Comparison of ENCODE assay signal across 9 mouse cellular contexts in the genomic region with DNA sequence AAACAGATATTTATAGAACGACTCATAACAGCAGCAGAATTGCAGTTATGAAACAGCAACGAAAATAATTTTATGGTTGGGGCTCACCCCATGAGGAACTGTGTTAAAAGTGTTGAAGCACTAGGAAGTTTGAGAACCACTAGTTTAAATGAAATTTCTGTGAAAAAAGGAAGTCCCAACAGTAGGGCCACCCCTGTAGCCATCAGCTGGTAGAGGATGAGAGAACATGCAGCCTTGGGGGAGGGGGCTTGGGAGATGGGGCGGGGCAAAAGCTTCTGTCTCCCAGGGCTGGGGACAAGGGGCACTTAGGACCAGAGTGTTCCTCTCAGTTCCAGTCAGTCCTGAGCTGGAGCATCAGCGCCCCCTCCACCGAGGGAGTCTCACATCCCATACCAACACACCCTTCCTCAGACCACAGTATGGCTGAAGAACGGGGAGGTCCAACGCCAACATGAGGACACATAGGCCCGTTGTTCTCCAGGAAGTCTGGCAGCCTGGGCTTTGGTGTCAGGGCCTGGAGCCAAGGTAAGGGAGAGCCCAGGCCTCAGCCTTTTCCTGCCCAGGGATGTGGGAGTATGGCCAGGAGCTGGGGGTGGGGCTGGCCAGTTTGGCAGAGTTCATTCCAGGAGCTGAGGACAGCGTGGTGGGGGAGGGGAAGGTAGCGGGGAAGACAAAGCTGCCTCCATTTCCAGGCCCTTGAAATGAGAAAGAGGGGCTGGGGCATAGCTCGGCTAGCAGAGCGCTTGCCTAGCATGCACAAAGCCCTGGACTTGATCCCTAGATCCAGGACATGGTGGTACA. TPM values are rescaled to one million over a fixed set of nuclear protein-coding genes. Genes with fewer than 3 reads are reported as not detected.
DNase-seq lines count a peak whose midpoint lies in the region; ATAC-seq lines count a peak whose summit lies in the region.
"Had no signal": no experiment of that assay in that cellular context is flagged by ENCODE, and none has a peak within 500 bp of the region (broad histone marks: within the 10 kb centered on the region; RNA-seq: fewer than 3 reads in every experiment).

No protein-coding gene starts in this region.

- DNase-seq in embryo, embryonic 9.5 days (ENCODE audit: extremely low spot score), result peak; percentile 72
- no peak for DNase-seq in embryo, embryonic 10.5 days (ENCODE audit: low spot score)
- DNase-seq in heart, adult 11 months, result peak; percentile 100
- peak; percentile 54 for DNase-seq in limb, embryonic 11.5 days (ENCODE audit: low spot score)
- DNase-seq in midbrain, embryonic 10.5 days (ENCODE audit: low spot score), result peak; percentile 61

- peaks cover 25% of the 10 kb centered on the region for H3K4me1 ChIP-seq in intestine, embryonic 16.5 days (ENCODE audit: control insufficient read depth, insufficient read depth, low read length)
- peaks cover 14% of the 10 kb centered on the region for H3K4me1 ChIP-seq in limb, embryonic 11.5 days (ENCODE audit: control insufficient read depth, insufficient read depth, low read length)
- H3K4me1 ChIP-seq in midbrain, embryonic 10.5 days, result peaks cover 29% of the 10 kb centered on the region
- H3K4me1 ChIP-seq in stomach, embryonic 16.5 days (ENCODE audit: control insufficient read depth, insufficient read depth, low read length), result peaks cover 28% of the 10 kb centered on the region

- H3K4me3 ChIP-seq in intestine, embryonic 16.5 days (ENCODE audit: low read length), result no peak overlapping the region
- H3K4me3 ChIP-seq in limb, embryonic 11.5 days (ENCODE audit: low read depth, low read length), result no peak overlapping the region
- H3K4me3 ChIP-seq in midbrain, embryonic 10.5 days, result peak overlapping the region; percentile 19
- no peak overlapping the region for H3K4me3 ChIP-seq in stomach, embryonic 16.5 days (replicated peaks; ENCODE audit: low read length)

- no peaks in the 10 kb centered on the region; the same call in none of the 2 replicates for H3K36me3 ChIP-seq in intestine, embryonic 16.5 days (ENCODE audit: control insufficient read depth, insufficient read depth, low read length)
- H3K36me3 ChIP-seq in limb, embryonic 11.5 days (ENCODE audit: control insufficient read depth, insufficient read depth, low read length), result peaks cover 6% of the 10 kb centered on the region
- H3K36me3 ChIP-seq in midbrain, embryonic 10.5 days, result peaks cover 30% of the 10 kb centered on the region
- H3K36me3 ChIP-seq in stomach, embryonic 16.5 days (ENCODE audit: control insufficient read depth, insufficient read depth, low read length), result peaks cover 7% of the 10 kb centered on the region; the same call in 1 of the 2 replicates

- H3K27me3 ChIP-seq in intestine, embryonic 16.5 days (replicated peaks; ENCODE audit: control insufficient read depth, insufficient read depth, low read length), result no peaks in the 10 kb centered on the region
- no peaks in the 10 kb centered on the region for H3K27me3 ChIP-seq in limb, embryonic 11.5 days (ENCODE audit: control insufficient read depth, insufficient read depth, low read length)
- H3K27me3 ChIP-seq in midbrain, embryonic 10.5 days (ENCODE audit: low read depth, poor library complexity, severe bottlenecking), result no peaks in the 10 kb centered on the region
- H3K27me3 ChIP-seq in stomach, embryonic 16.5 days (ENCODE audit: control insufficient read depth, insufficient read depth, low read length), result no peaks in the 10 kb centered on the region

- ATAC-seq in common myeloid progenitor, adult 5-6 weeks (replicated peaks; ENCODE audit: low read depth, poor library complexity, severe bottlenecking), result peak; percentile 12
- peak; percentile 57 for ATAC-seq in intestine, embryonic 16.5 days
- ATAC-seq in limb, embryonic 11.5 days (ENCODE audit: insufficient number of reproducible peaks, low FRiP score, low TSS enrichment, low read depth), result peak; percentile 32; the same call in 1 of the 2 replicates
- ATAC-seq in stomach, embryonic 16.5 days (ENCODE audit: insufficient read depth, low FRiP score), result peak; percentile 53

- H3K9ac ChIP-seq in intestine, embryonic 16.5 days (ENCODE audit: low read depth, low read length), result peak overlapping the region; percentile 50
- H3K9ac ChIP-seq in limb, embryonic 11.5 days (ENCODE audit: low read length), result no peak overlapping the region; the same call in 1 of the 2 replicates
- peak overlapping the region; percentile 61 for H3K9ac ChIP-seq in stomach, embryonic 16.5 days (ENCODE audit: low read length)

- H3K9me3 ChIP-seq in intestine, embryonic 16.5 days (ENCODE audit: control insufficient read depth, low read length), result no peaks in the 10 kb centered on the region
- H3K9me3 ChIP-seq in limb, embryonic 11.5 days (ENCODE audit: control insufficient read depth, low read length), result no peaks in the 10 kb centered on the region
- peaks cover 8% of the 10 kb centered on the region; the same call in 1 of the 2 replicates for H3K9me3 ChIP-seq in midbrain, embryonic 10.5 days (replicated peaks)
- H3K9me3 ChIP-seq in stomach, embryonic 16.5 days (replicated peaks; ENCODE audit: control insufficient read depth, low read length), result no peaks in the 10 kb centered on the region

- 35% methylated on average over 12 of the region's 12 CpGs for WGBS in intestine, embryonic 16.5 days
- 43% methylated on average over 12 of the region's 12 CpGs for WGBS in limb, embryonic 11.5 days
- WGBS in midbrain, embryonic 10.5 days, result 33% methylated on average over 12 of the region's 12 CpGs
- 40% methylated on average over 12 of the region's 12 CpGs for WGBS in stomach, embryonic 16.5 days

- no peak overlapping the region for H3K4me2 ChIP-seq in intestine, embryonic 16.5 days (ENCODE audit: low read depth, low read length)
- H3K4me2 ChIP-seq in limb, embryonic 11.5 days (ENCODE audit: low read depth, severe bottlenecking), result no peak overlapping the region
- H3K4me2 ChIP-seq in stomach, embryonic 16.5 days (ENCODE audit: low read depth, low read length), result peak overlapping the region; percentile 32; the same call in 1 of the 2 replicates

- peak overlapping the region; percentile 88 for H3K27ac ChIP-seq in intestine, embryonic 16.5 days (ENCODE audit: low read length)
- peak overlapping the region; percentile 23; the same call in 1 of the 2 replicates for H3K27ac ChIP-seq in limb, embryonic 11.5 days (replicated peaks; ENCODE audit: low read depth, low read length)
- peak overlapping the region; percentile 85 for H3K27ac ChIP-seq in midbrain, embryonic 10.5 days (replicated peaks)
- peak overlapping the region; percentile 90 for H3K27ac ChIP-seq in stomach, embryonic 16.5 days (ENCODE audit: low read length)

RNA-seq across cellular contexts. Expression of a gene that starts 11.2 kb away (rescaled TPM):
- 2,806 and 3,169 TPM in 2 replicates for total RNA-seq in common myeloid progenitor, adult 5-6 weeks (2017)
- polyA plus RNA-seq in intestine, embryonic 16.5 days (2015; fragmentation: Nextera tagmentation; extraction: Ambion mirVana), result 1,309 and 1,475 TPM in 2 replicates
- 1,903 and 1,914 TPM in 2 replicates for polyA plus RNA-seq in limb, embryonic 11.5 days (2014; fragmentation: Nextera tagmentation; extraction: Ambion mirVana)
- 1,780 and 2,044 TPM in 2 replicates for polyA plus RNA-seq in midbrain, embryonic 10.5 days (2016; fragmentation: Nextera tagmentation; extraction: Ambion mirVana)
- 1,400 and 1,468 TPM in 2 replicates for polyA plus RNA-seq in stomach, embryonic 16.5 days (2015; fragmentation: Nextera tagmentation; extraction: Ambion mirVana)

RNA-seq across cellular contexts. Expression of a gene that starts 15.1 kb away (rescaled TPM):
- total RNA-seq in common myeloid progenitor, adult 5-6 weeks (2017), result 80.6 and 109 TPM in 2 replicates
- 73.4 and 83.1 TPM in 2 replicates for polyA plus RNA-seq in intestine, embryonic 16.5 days (2015; fragmentation: Nextera tagmentation; extraction: Ambion mirVana)
- polyA plus RNA-seq in limb, embryonic 11.5 days (2014; fragmentation: Nextera tagmentation; extraction: Ambion mirVana), result 38.9 and 41.4 TPM in 2 replicates
- 62.9 and 70.6 TPM in 2 replicates for polyA plus RNA-seq in midbrain, embryonic 10.5 days (2016; fragmentation: Nextera tagmentation; extraction: Ambion mirVana)
- 85.3 and 90.0 TPM in 2 replicates for polyA plus RNA-seq in stomach, embryonic 16.5 days (2015; fragmentation: Nextera tagmentation; extraction: Ambion mirVana)

RNA-seq across cellular contexts. Expression of a gene that starts 17.6 kb away (rescaled TPM):
- total RNA-seq in common myeloid progenitor, adult 5-6 weeks (2017), result not detected in 2 replicates
- 0.22 and 0.64 TPM in 2 replicates for polyA plus RNA-seq in intestine, embryonic 16.5 days (2015; fragmentation: Nextera tagmentation; extraction: Ambion mirVana)
- 4.8 and 7.0 TPM in 2 replicates for polyA plus RNA-seq in limb, embryonic 11.5 days (2014; fragmentation: Nextera tagmentation; extraction: Ambion mirVana)
- 0.21 and 0.39 TPM in 2 replicates for polyA plus RNA-seq in midbrain, embryonic 10.5 days (2016; fragmentation: Nextera tagmentation; extraction: Ambion mirVana)
- 0.67 and 3.5 TPM in 2 replicates for polyA plus RNA-seq in stomach, embryonic 16.5 days (2015; fragmentation: Nextera tagmentation; extraction: Ambion mirVana)
- total RNA-seq: left cerebral cortex, adult 8-10 months had no signal

RNA-seq across cellular contexts. Expression of a gene that starts 20.6 kb away (rescaled TPM):
- total RNA-seq in common myeloid progenitor, adult 5-6 weeks (2017), result 49.6 and 93.8 TPM in 2 replicates
- polyA plus RNA-seq in intestine, embryonic 16.5 days (2015; fragmentation: Nextera tagmentation; extraction: Ambion mirVana), result 132 and 136 TPM in 2 replicates
- 90.5 and 92.0 TPM in 2 replicates for polyA plus RNA-seq in limb, embryonic 11.5 days (2014; fragmentation: Nextera tagmentation; extraction: Ambion mirVana)
- polyA plus RNA-seq in midbrain, embryonic 10.5 days (2016; fragmentation: Nextera tagmentation; extraction: Ambion mirVana), result 122 and 124 TPM in 2 replicates
- polyA plus RNA-seq in stomach, embryonic 16.5 days (2015; fragmentation: Nextera tagmentation; extraction: Ambion mirVana), result 115 and 117 TPM in 2 replicates

RNA-seq across cellular contexts. Expression of a gene that starts 28.8 kb away (rescaled TPM):
- 10.1 and 11.0 TPM in 2 replicates for total RNA-seq in common myeloid progenitor, adult 5-6 weeks (2017)
- polyA plus RNA-seq in intestine, embryonic 16.5 days (2015; fragmentation: Nextera tagmentation; extraction: Ambion mirVana), result 5.0 and 5.5 TPM in 2 replicates
- polyA plus RNA-seq in limb, embryonic 11.5 days (2014; fragmentation: Nextera tagmentation; extraction: Ambion mirVana), result 5.6 and 6.2 TPM in 2 replicates
- polyA plus RNA-seq in midbrain, embryonic 10.5 days (2016; fragmentation: Nextera tagmentation; extraction: Ambion mirVana), result 8.6 and 9.2 TPM in 2 replicates
- polyA plus RNA-seq in stomach, embryonic 16.5 days (2015; fragmentation: Nextera tagmentation; extraction: Ambion mirVana), result 4.2 and 4.4 TPM in 2 replicates

Comparison
In these comparisons a context has a peak if more than half of its experiments do, and no peak if none do; other contexts are left out.
1. H3K27ac ChIP-seq: peak in every context shown above with its lines; median percentile 90 in stomach, embryonic 16.5 days; 88 in intestine, embryonic 16.5 days; 85 in midbrain, embryonic 10.5 days; 23 in limb, embryonic 11.5 days.